Mouse (Mus musculus): ENCODE results near the gene E2f4. TPM values are rescaled to one million over a fixed set of nuclear protein-coding genes. Genes with fewer than 3 reads are reported as not detected.

E2f4 gene
- total RNA-seq, 2 experiments from 2014 or later, result 15.4 to 17.2 TPM

DNA sequence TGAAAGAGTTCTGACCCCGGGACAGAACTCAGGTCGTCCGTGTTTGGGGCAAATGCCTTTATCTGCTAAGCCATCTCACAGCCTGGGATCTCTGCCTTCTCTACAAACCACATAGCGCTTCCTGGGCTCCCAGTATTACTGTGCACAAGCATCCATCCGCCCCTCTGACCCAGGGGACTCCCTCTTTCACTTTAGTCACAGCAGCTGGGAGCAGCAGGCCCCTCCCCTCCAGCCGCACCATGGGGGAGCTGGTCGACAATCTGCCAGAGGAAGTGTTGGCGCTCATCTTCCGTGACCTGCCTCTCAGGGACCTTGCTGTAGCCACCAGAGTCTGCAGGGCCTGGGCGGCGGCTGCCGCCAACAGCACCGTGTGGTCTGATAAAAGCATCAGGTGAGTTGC, 30.7 kb upstream of the E2f4 start:
- no peak for DNase-seq
- intact Hi-C loops (cut with DNase I; ENCODE audit: low total_unique reads), result no loop called here

DNA sequence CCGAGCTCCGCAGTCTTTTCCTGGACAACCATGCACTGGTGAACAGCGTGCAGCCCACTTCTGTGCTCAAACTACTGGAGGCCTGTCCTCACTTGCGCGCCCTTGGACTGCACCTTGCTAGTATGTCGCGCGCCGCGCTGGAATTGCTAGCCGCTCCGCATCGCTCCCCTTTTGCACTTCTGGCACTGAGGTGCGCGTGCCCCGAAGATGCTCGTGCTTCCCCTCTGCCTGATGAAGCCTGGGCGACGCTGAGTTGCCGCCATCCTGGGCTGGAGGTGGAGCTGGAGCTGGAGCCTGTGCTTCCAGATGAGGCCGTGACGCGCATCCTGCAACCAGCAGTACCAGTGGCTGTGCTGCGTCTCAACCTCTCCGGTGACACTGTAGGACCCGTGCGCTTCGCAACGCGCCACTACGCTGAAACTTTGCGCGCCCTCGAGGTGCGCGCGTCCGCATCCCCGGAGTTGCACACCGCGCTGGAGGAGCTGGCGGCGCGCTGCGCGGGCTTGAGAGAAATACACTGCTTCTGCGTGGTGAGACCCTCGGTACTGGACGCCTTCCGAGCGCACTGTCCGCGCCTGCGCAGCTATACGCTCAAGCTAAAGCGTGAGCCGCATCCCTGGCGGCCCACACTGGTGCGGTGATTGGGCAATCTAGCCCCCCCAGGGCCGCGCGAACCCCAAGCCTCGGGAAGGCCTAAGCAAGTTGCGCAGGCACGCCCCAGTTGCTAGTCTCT, 29.0 kb upstream of the E2f4 start:
- intact Hi-C loops (cut with DNase I; ENCODE audit: low total_unique reads), result no loop called here
- DNase-seq, result no peak

- intact Hi-C loops (cut with DNase I; ENCODE audit: low total_unique reads), result no loop called here
- no peak for DNase-seq
These were observed 28.4 kb upstream of the E2f4 start for GRCm38 (mm10) chr8:105269075-105269458.

DNA sequence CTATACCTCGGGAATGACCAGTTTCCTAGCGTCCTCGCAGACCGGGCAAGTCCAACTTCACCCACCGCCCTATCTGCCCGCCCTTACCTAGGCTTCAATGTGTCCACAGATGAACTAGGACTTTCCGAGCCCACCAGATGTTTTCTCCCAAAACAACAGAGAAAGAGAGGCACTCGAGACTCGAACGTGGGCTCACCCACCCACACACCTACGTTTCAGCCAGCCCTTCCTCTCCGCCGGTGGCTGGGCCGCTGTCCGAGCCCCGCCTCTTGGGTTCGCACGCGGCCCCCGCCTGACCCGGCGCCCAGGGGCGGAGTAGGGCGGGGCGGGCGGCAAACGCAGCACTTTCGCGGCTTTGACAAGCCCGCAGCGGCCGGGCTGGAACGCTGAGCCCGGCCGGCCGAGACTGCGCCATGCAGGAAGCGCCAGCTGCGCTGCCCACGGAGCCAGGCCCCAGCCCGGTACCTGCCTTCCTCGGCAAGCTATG, 28.0 kb upstream of the E2f4 start, which contains the start of gene Hsf4:
Gene Hsf4, plus strand, starts transcription at position 341 of the 487 bp plus-strand sequence.
- intact Hi-C loops (cut with DNase I; ENCODE audit: low total_unique reads), result no loop called here
- DNase-seq, result peak; percentile 69

DNA sequence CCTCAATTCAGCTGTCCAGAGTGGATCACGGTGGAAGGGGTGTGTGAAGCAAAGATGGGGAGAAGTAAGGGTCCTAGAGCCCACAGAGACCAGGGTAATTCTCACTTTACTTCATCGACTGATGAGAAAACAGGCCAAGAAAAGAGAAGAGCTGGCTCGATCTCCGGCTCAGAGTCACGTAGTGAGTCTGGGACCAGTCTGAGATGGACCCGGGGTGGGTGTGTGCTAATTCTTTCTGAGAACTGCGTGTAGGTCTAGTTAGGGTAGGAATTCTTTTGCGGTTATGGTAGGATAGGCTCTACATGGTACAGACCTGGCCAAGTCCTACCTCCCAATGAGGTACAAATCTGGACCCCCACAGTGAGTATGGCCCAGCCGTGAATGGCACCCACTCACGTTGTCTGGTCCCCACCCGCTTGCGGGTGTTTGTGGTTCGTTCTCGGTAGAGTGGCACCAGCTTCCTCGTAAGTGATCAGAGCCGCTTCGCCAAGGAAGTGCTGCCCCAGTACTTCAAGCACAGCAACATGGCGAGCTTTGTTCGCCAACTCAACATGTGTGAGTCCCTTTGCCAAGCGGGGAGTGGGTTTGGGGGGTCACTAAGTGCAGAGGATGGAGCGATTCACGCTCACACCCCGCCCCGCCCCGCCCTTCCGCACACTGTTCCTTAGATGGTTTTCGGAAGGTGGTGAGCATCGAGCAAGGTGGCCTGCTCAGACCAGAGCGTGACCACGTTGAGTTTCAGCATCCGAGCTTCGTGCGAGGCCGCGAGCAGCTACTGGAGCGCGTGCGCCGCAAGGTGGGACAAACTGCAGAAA, 27.2 kb upstream of the E2f4 start:
- intact Hi-C loops (cut with DNase I; ENCODE audit: low total_unique reads), result no loop called here
- no peak for DNase-seq

DNA sequence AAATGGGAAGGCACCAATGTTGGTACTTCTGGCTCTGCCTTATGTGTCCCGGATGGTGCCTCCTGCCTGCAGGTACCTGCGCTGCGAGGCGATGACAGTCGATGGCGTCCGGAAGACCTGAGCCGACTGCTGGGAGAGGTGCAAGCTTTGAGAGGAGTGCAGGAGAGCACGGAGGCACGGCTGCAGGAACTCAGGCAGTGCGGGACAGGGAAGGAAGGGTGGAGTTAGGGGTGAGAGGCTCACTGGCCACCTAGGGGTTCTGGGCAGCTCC, 26.6 kb upstream of the E2f4 start:
- no peak for DNase-seq

DNA sequence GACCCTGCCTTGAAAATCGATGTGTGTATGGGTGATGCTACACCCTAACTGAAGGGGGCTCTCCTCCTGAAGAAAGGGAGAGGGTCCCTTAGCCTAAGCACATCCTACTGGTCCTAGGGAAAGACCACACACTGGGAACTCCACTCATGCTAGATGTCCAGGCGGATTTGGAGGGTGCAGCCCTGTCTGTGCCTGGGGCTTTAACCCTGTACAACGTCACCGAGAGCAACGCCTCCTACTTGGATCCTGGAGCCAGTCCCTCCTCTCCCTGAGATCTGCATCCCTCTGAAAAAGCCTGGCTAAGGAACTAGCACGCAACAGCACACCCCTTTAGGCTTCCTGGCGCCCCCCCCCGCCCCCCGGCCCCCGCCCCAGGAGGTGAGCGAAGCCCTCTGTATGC, 22.1 kb upstream of the E2f4 start:
- intact Hi-C loops (cut with DNase I; ENCODE audit: low total_unique reads), result no loop called here
- no peak for DNase-seq

More for the DNA sequence above, 26.6 kb upstream of the E2f4 start:
- intact Hi-C loops (cut with DNase I; ENCODE audit: low total_unique reads), result no loop called here

- no peak for DNase-seq
- intact Hi-C loops (cut with DNase I; ENCODE audit: low total_unique reads), result no loop called here
These were observed 21.6 kb upstream of the E2f4 start, which contains the start of gene Nol3 for GRCm38 (mm10) chr8:105275840-105276239. Nol3 (plus strand) TSS chr8:105276140.

GRCm38 (mm10) chr8:105276292-105277120, 21.0 kb upstream of the E2f4 start:
- intact Hi-C loops (cut with DNase I; ENCODE audit: low total_unique reads), result no loop called here
- peak; percentile 80 for DNase-seq

DNA sequence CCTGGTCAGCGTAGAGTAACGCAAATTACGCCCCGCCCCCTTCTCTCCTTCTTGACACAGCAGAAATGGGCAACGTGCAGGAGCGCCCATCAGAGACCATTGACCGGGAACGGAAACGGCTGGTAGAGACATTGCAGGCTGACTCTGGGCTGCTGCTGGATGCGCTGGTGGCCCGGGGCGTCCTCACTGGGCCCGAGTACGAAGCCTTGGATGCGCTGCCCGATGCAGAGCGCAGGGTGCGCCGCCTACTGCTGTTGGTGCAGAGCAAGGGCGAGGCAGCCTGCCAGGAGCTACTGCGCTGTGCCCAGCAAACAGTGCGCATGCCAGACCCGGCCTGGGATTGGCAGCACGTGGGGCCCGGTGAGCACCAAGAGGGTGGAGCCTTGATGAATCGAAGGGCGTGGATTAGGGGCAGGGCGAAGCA, 18.5 kb upstream of the E2f4 start:
- intact Hi-C loops (cut with DNase I; ENCODE audit: low total_unique reads), result no loop called here
- DNase-seq, result peak; percentile 85

DNA sequence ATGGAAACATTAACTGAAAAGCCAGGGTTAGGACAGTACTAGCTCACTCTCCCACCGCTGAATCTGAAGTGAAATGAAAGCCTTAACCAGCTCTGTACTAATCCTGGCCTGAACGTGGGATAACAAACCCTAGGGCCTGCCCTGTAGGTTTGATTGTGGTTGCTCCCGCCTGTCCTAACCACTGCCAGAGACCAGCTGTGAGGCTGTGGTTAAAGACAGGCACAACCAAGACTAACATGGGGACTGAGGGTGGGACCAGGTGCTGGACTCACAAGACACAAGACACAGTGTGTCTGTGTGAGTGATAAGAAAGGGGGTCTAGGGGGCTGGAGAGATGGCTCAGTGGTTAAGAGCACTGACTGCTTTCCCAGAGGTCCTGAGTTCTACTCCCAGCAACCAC, 16.9 kb upstream of the E2f4 start:
- DNase-seq, result no peak
- intact Hi-C loops (cut with DNase I; ENCODE audit: low total_unique reads), result no loop called here

- no peak for DNase-seq
- intact Hi-C loops (cut with DNase I; ENCODE audit: low total_unique reads), result no loop called here
These were observed 15.6 kb upstream of the E2f4 start for GRCm38 (mm10) chr8:105281821-105282220.

DNA sequence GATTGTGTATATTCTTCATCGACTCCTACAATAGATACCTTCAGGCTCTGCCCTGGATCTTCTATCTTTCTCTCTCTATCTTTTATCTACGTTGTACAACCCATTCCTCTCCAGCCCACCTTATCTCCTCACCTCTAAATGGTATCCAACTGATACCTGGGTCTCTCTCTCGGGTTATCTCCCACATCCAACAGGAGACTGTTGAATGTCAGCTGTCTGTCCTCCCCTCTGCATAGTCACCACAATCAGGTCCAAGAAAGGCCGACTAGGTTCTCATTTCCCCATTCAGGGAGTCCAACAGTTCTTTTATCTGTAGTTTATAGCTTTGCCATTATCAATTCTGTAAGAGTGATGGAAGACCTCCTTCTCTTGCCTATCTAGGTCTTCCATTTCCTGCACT, 15.2 kb upstream of the E2f4 start:
- DNase-seq, result no peak
- intact Hi-C loops (cut with DNase I; ENCODE audit: low total_unique reads), result no loop called here

GRCm38 (mm10) chr8:105283074-105283473, 14.4 kb upstream of the E2f4 start:
- DNase-seq, result peak; percentile 57
- intact Hi-C loops (cut with DNase I; ENCODE audit: low total_unique reads), result no loop called here

GRCm38 (mm10) chr8:105285514-105285913, 11.9 kb upstream of the E2f4 start:
- intact Hi-C loops (cut with DNase I; ENCODE audit: low total_unique reads), result no loop called here
- no peak for DNase-seq

DNA sequence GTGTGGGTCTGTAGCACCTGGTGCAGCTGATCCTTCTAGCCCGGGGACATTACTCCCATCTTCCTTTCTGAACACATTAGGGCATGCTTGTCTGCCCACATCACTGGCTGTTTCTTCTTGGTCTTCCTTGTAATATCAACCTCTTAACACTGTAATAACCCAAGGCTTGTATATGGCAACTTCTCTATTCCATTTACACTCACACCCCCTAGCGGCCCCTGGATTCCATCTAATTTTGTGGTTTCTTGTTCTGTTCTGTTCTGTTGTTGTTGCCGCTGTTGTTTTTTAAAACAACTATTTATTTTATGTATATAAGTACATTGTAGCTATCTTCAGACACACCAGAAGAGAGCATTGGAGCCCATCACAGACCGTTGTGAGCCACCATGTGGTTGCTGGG, 10.6 kb upstream of the E2f4 start:
- no peak for DNase-seq
- intact Hi-C loops (cut with DNase I; ENCODE audit: low total_unique reads), result no loop called here

- intact Hi-C loops (cut with DNase I; ENCODE audit: low total_unique reads), result no loop called here
- DNase-seq, result no peak
These were observed 9.2 kb upstream of the E2f4 start for GRCm38 (mm10) chr8:105288231-105288630.

DNA sequence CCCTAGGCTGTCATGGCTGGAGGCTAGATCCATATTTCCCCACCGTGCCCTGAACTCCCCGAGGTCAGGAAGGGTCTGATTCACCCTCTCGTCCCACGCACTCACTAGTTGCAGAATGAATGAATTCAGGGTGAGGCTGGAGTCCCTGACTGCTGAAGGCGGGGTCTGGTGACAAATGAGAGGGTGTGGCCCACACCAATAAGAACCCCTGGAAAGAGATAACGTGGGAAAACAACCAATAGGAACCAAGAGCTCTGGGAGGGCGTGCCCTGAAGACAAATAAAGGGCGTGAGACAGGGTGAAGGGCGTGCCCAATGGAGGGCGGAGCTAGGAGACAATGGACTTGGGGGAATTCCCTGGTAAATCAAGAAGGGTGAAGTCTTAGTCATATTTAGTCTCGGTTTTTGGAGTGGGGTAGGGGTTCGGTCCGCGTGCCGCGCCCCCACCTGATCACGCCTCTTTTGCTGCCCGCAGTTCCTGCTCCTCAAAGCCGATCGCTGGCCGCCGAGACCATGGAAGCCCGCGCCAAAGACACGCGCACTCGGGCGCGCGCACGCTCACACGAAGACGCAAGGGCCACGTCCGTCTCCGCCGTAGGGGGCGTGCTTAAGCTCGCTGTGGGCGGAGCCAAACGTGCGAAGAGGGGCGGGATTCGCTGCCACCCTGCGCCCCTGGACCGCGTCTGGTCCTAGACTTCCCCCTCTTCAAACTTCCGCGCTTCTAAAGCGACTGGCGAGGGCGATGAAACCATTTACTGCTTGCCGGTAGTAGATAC, 8.3 kb upstream of the E2f4 start:
- intact Hi-C loops (cut with DNase I; ENCODE audit: low total_unique reads), result no loop called here
- peak; percentile 91 for DNase-seq

GRCm38 (mm10) chr8:105289805-105290460, 7.5 kb upstream of the E2f4 start, which contains the start of gene 4931428F04Rik:
4931428F04Rik (minus strand) TSS chr8:105289864.
- DNase-seq, result peak; percentile 58
- intact Hi-C loops (cut with DNase I; ENCODE audit: low total_unique reads), result no loop called here

All from gastrocnemius, postnatal 14 days (tissue).